Mouse (Mus musculus) ES-E14 (cell line): ENCODE data around the gene Exoc4. TPM values are rescaled to one million over a fixed set of nuclear protein-coding genes. Genes with fewer than 3 reads are reported as not detected.

Experiments used
- DNase-seq: peaks from one replicate; pipeline ENCODE4 v3.0.0-alpha.2; 2013; ENCODE audit warnings: low read depth, low spot score
- H3K27ac ChIP-seq: 2 replicates; pipeline ENCODE4 v1.5.1; 2012; ENCODE audit warnings: low read depth, mild to moderate bottlenecking, low read length, moderate library complexity, mixed read lengths; ENCODE audit not compliant: poor library complexity, insufficient read depth, severe bottlenecking
- H3K36me3 ChIP-seq: 2 replicates; pipeline ENCODE4 v1.6.1; 2012; ENCODE audit warnings: mild to moderate bottlenecking, low read length, moderate library complexity, mixed read lengths; ENCODE audit not compliant: control insufficient read depth, poor library complexity, insufficient read depth, severe bottlenecking
- H3K4me1 ChIP-seq, 2 experiments: fragments of 150-350 bp in 1 of 2; sonication (generic) in 1 of 2; 2 replicates each; pipeline ENCODE4 v1.6.1; 2012; ENCODE audit warnings: low read length in 2 of 2, mild to moderate bottlenecking in 1 of 2, mixed read lengths in 1 of 2; ENCODE audit not compliant: control insufficient read depth in 2 of 2, insufficient read depth in 2 of 2, poor library complexity in 1 of 2
- H3K4me3 ChIP-seq, 2 experiments: fragments of 150-350 bp in 1 of 2; sonication (generic) in 1 of 2; 2 replicates each; pipeline ENCODE4 v1.5.1; 2012; ENCODE audit warnings: low read length in 2 of 2, low read depth in 1 of 2, mild to moderate bottlenecking in 1 of 2, mixed read lengths in 1 of 2; ENCODE audit not compliant: insufficient read depth in 1 of 2, poor library complexity in 1 of 2, severe bottlenecking in 1 of 2
- H3K9ac ChIP-seq: 2 replicates; pipeline ENCODE4 v1.6.1; 2012; ENCODE audit warnings: low read depth, mild to moderate bottlenecking, low read length, mixed read lengths; ENCODE audit not compliant: poor library complexity, insufficient read depth, severe bottlenecking
- H3K9me3 ChIP-seq: fragments of 150-350 bp; sonication (generic); 2 replicates; pipeline ENCODE4 v1.6.1; 2012; ENCODE audit warnings: low read depth, mild to moderate bottlenecking, low read length; ENCODE audit not compliant: control insufficient read depth, insufficient read depth
- CHD2 ChIP-seq: IDR thresholded peaks from 2 replicates; pipeline ENCODE4 v1.6.1; 2014; ENCODE audit warnings: mild to moderate bottlenecking, low read depth, low read length, inconsistent platforms
- HCFC1 ChIP-seq: IDR thresholded peaks from 2 replicates; pipeline ENCODE4 v1.6.1; 2012; ENCODE audit warnings: low read length, inconsistent platforms, borderline replicate concordance; ENCODE audit not compliant: insufficient read depth
- MAFK ChIP-seq: IDR thresholded peaks from 2 replicates; pipeline ENCODE4 v1.6.1; 2014; ENCODE audit warnings: mild to moderate bottlenecking, low read depth, low read length, inconsistent platforms; ENCODE audit not compliant: insufficient read depth
- ZC3H11A ChIP-seq: IDR thresholded peaks from 2 replicates; pipeline ENCODE4 v1.6.1; 2012; ENCODE audit warnings: low read depth, mild to moderate bottlenecking, inconsistent platforms, low read length, borderline replicate concordance
- ZNF384 ChIP-seq: IDR thresholded peaks from 2 replicates; pipeline ENCODE4 v1.6.1; 2012; ENCODE audit warnings: low read depth, low read length, inconsistent platforms
- in situ Hi-C, 2 experiments: fragments of 600-800 bp; cut with MboI; formaldehyde crosslinking; loops; one replicate each; pipeline ENCODE4 v1.15.1; 2025; ENCODE audit warnings: low sequenced_read_pairs in 2 of 2, inconsistent platforms in 1 of 2; ENCODE audit not compliant: unreplicated experiment in 2 of 2
- total RNA-seq: library from RNA; depleted of rRNA; stranded (reverse); fragments of 300-350 nt; gene quantifications from 2 replicates; pipeline ENCODE4 v1.2.3, GENCODE M21; 2012

Gene Exoc4
- total RNA-seq, 1 experiment: 99.3 TPM

DNA sequence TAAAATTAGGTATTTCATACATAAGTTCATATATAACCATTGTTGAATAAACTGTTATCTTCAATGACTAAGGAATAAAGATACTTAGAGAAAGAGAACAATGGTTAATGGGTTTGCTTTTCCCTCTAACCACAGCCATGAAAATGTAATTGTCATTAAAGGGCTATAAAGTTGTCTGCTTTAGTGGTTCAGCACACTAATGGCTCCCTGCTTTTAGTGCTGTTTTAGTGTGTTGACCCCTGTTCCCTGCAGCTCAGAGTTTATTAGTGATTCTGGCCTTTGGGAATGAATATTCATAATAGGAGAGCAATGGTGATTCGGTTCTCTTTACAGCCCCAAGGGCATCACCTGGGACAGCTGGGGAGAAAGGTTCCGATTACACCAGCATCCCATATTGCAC lies 483.3 kb downstream of the Exoc4 start:
- in situ Hi-C loops: no loop called here
- no peak for DNase-seq
- H3K36me3 ChIP-seq: no peaks in the 10 kb centered on the region
- no peaks in the 10 kb centered on the region for H3K4me1 ChIP-seq
- H3K27ac ChIP-seq: no peak overlapping the region
- H3K9me3 ChIP-seq: no peaks in the 10 kb centered on the region
- TF ChIP-seq MAFK (no peak), ZC3H11A (no peak), HCFC1 (no peak), CHD2 (no peak), ZNF384 (no peak)
- no peak overlapping the region for H3K4me3 ChIP-seq
- H3K9ac ChIP-seq: no peak overlapping the region

- TF ChIP-seq CHD2 (no peak), MAFK (no peak), ZNF384 (no peak), HCFC1 (no peak), ZC3H11A (no peak)
- H3K9ac ChIP-seq: no peak overlapping the region
- no peaks in the 10 kb centered on the region for H3K36me3 ChIP-seq
- in situ Hi-C loops: no loop called here
- H3K4me3 ChIP-seq: no peak overlapping the region
- H3K9me3 ChIP-seq: no peaks in the 10 kb centered on the region
- H3K27ac ChIP-seq: no peak overlapping the region
- no peaks in the 10 kb centered on the region for H3K4me1 ChIP-seq
- no peak for DNase-seq
Observed at GRCm38 (mm10) chr6:33733602-33734001, 484.7 kb downstream of the Exoc4 start.

DNA sequence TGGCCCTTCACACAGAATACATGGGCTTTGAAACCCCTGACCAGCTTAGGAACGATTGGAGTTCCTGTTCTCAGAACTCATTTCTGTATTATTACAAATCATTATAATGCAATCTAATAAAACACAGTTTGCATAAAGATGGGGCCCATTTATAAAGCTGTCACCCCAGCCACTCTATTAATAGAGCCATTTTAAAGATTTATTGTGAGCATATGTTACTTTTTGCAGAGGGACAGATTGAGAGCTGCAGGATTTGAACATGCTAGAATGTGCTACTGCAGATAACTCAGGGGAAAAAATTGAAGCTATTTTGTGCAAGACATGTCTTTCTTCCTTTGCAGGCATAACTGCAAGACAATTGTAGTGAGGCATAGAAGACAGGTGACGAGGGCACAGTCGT lies 485.1 kb downstream of the Exoc4 start:
- H3K27ac ChIP-seq: no peak overlapping the region
- no peaks in the 10 kb centered on the region for H3K9me3 ChIP-seq
- H3K4me1 ChIP-seq: no peaks in the 10 kb centered on the region
- H3K36me3 ChIP-seq: no peaks in the 10 kb centered on the region
- in situ Hi-C loops: no loop called here
- DNase-seq: no peak
- TF ChIP-seq ZNF384 (no peak), HCFC1 (no peak), ZC3H11A (no peak), MAFK (no peak), CHD2 (no peak)
- H3K9ac ChIP-seq: no peak overlapping the region
- H3K4me3 ChIP-seq: no peak overlapping the region

DNA sequence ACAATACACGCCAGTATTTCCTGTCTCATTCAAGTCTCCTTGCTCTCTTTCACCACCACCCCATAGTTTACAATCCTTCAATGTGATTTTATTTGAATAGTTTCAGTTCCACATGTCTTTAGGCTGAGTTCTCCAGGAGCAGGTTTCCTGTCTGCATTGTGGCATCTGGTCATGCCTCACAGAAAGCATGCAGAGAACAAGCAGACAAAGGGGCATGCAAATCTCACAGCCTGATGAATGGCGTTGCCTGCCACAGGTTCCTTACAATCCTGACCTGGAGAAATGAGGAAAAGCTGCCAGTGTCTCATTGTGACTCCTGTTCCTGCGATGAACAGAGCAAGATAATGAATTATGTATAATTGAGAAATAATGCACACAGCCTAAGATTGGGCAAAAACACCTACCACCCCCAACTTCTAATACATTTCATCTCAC lies 490.0 kb downstream of the Exoc4 start:
- in situ Hi-C loops: no loop called here
- no peak for DNase-seq

GRCm38 (mm10) chr6:33739304-33739703 lies 490.4 kb downstream of the Exoc4 start:
- H3K4me1 ChIP-seq: no peaks in the 10 kb centered on the region
- DNase-seq: no peak
- no peak overlapping the region for H3K9ac ChIP-seq
- no peak overlapping the region for H3K4me3 ChIP-seq
- H3K36me3 ChIP-seq: no peaks in the 10 kb centered on the region
- in situ Hi-C loops: no loop called here
- TF ChIP-seq ZNF384 (no peak), CHD2 (no peak), ZC3H11A (no peak), HCFC1 (no peak), MAFK (no peak)
- no peak overlapping the region for H3K27ac ChIP-seq
- no peaks in the 10 kb centered on the region for H3K9me3 ChIP-seq

More for the DNA sequence above, 490.0 kb downstream of the Exoc4 start:
- Histone ChIP-seq H3K36me3 (no peaks in the 10 kb centered on the region), H3K4me1 (no peaks in the 10 kb centered on the region), H3K27ac (no peak overlapping the region), H3K9me3 (no peaks in the 10 kb centered on the region), H3K9ac (no peak overlapping the region), H3K4me3 (no peak overlapping the region)
- TF ChIP-seq CHD2: no peak
- TF ChIP-seq HCFC1: no peak
- no peak for TF ChIP-seq ZNF384
- no peak for TF ChIP-seq ZC3H11A
- no peak for TF ChIP-seq MAFK
